Mouse (Mus musculus): ENCODE measurements around the gene Arhgap30. TPM values are rescaled to one million over a fixed set of nuclear protein-coding genes. Genes with fewer than 3 reads are reported as not detected.

Arhgap30 gene
- total RNA-seq, 2 experiments from 2014 or later, result 2.7 to 2.9 TPM

DNA sequence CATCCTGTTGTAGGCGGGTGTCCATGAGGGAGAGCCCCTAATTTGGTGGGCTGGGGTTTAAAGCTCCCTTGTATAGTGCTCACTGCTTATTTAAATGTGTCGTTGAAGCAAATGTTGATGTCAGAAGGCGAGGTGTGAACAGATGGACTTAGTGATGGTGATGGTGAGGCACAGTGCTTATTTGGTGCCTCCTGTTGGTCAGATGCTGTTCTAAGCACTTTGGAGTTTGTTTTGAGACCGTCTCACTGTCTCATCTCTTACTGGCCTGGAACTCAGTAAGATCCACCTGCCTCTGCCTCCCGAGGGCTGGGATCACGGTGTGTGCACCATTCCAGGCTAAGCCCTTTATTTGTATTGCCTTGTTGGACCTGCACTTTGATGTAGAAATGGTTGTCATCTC is 66.2 kb downstream of the Arhgap30 start:
- intact Hi-C loops (cut with DNase I), result loop anchor here (5.0 kb wide), 2 partner anchors 43 to 287 kb away; partner anchors contain the start of gene Usf1
- no peak for DNase-seq

DNA sequence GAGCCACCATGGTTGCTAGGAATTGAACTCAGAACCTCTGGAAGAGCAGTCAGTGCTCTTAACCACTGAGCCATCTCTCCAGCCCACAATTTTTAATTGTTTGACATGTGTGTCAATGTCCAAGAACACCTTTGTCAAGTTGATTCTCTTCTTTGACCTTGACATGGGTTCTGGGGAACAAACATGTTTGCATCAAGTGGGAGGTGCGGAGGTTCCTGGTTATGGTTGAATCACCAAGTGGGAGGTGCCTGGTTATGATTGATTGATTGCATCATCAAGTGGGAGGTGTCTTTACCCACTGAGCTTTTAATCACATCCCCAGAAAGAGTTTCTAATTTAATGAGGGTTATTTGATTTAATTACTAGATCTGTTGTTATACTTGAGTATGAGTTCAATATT is 68.8 kb downstream of the Arhgap30 start:
- no peak for DNase-seq
- intact Hi-C loops (cut with DNase I), result loop anchor here (5.0 kb wide), 1 partner anchor 285 kb away; no protein-coding TSS in a partner anchor

DNA sequence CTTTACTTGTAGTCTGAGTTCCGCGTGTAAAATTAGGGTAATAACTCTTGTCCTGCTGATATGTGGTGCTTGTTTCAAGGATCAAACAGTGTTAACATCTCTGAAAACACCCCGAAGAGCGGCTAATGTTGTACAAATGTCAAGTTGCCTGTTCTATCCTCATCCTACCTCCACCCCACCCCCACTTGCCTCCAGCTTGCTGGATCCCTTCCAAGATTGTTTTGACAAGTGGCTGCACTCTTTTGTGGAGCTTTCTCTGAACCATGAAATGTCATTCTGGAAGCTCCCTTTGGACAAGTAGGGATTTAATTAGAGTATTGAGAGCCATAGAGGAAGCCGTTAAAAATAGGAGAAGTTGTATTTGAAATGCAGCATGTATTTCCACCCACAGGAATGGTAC is 71.0 kb downstream of the Arhgap30 start:
- DNase-seq, result no peak
- intact Hi-C loops (cut with DNase I), result loop anchor here (5.0 kb wide), 1 partner anchor 283 kb away; no protein-coding TSS in a partner anchor

Other genes starting within 250 kb of the Arhgap30 start
- gene Sdhc, start 238.4 kb upstream of the Arhgap30 start, total RNA-seq (2021), result 1,000 to 10,000 TPM; 1,165 to 1,188 TPM
- gene Mpz, start 238.2 kb upstream of the Arhgap30 start, total RNA-seq (2021), result under 1 TPM in 1 of 2 experiments, not detected in 1; 0.44 TPM
- gene Pcp4l1, start 192.7 kb upstream of the Arhgap30 start, total RNA-seq (2021), result 100 to 1,000 TPM; 222 to 295 TPM
- under 1 TPM in 1 of 2 experiments, not detected in 1; 0.08 TPM for gene Nr1i3, start 175.0 kb upstream of the Arhgap30 start, total RNA-seq (2021)
- gene Tomm40l, start 166.4 kb upstream of the Arhgap30 start, total RNA-seq (2021), result 10 to 100 TPM; 81.8 to 82.7 TPM
- 1 to 10 TPM in 1 of 2 experiments, under 1 TPM in 1; 0.75 to 2.0 TPM for gene Apoa2, start 163.9 kb upstream of the Arhgap30 start, total RNA-seq (2021)
- 10 to 100 TPM; 13.3 to 16.3 TPM for gene Fcer1g, start 154.6 kb upstream of the Arhgap30 start, total RNA-seq (2021)
- under 1 TPM; 0.50 to 0.92 TPM for gene Adamts4, start 138.5 kb upstream of the Arhgap30 start, total RNA-seq (2021)
- gene Ndufs2, start 137.6 kb upstream of the Arhgap30 start, total RNA-seq (2021), result 1,000 to 10,000 TPM; 1,421 to 1,530 TPM
- 10 to 100 TPM; 14.5 to 19.7 TPM for gene B4galt3, start 118.6 kb upstream of the Arhgap30 start, total RNA-seq (2021)
- 10 to 100 TPM; 13.2 to 14.2 TPM for gene Ppox, start 107.8 kb upstream of the Arhgap30 start, total RNA-seq (2021)
- gene Usp21, start 101.0 kb upstream of the Arhgap30 start, total RNA-seq (2021), result 10 to 100 TPM; 22.1 to 22.3 TPM
- 10 to 100 TPM; 84.9 to 88.8 TPM for gene Ufc1, start 93.9 kb upstream of the Arhgap30 start, total RNA-seq (2021)
- 10 to 100 TPM; 21.3 to 24.2 TPM for gene Dedd, start 59.8 kb upstream of the Arhgap30 start, total RNA-seq (2021)
- gene Nit1, start 43.3 kb upstream of the Arhgap30 start, total RNA-seq (2021), result 10 to 100 TPM; 27.7 to 28.4 TPM
- 10 to 100 TPM; 79.4 to 95.6 TPM for gene Pfdn2, start 43.3 kb upstream of the Arhgap30 start, total RNA-seq (2021)
- not detected for gene Klhdc9, start 28.2 kb upstream of the Arhgap30 start, total RNA-seq (2021)
- gene Nectin4, start 18.9 kb upstream of the Arhgap30 start, total RNA-seq (2021), result under 1 TPM; 0.08 to 0.30 TPM
- gene Usf1, start 22.4 kb downstream of the Arhgap30 start, total RNA-seq (2021), result 10 to 100 TPM; 41.0 to 52.1 TPM
- gene Tstd1, start 29.9 kb downstream of the Arhgap30 start, total RNA-seq (2021), result 1 to 10 TPM; 1.2 to 1.6 TPM
- 10 to 100 TPM; 38.7 to 43.2 TPM for gene F11r, start 48.6 kb downstream of the Arhgap30 start, total RNA-seq (2021)
- 1 to 10 TPM; 2.1 to 3.3 TPM for gene Alyref2, start 114.5 kb downstream of the Arhgap30 start, total RNA-seq (2021)
- not detected for gene Itln1, start 146.3 kb downstream of the Arhgap30 start, total RNA-seq (2021)
- gene Cd244a, start 170.2 kb downstream of the Arhgap30 start, total RNA-seq (2021), result under 1 TPM; 0.38 to 0.50 TPM
- gene Ly9, start 218.5 kb downstream of the Arhgap30 start, total RNA-seq (2021), result under 1 TPM; 0.19 to 0.38 TPM